Mouse (Mus musculus): ENCODE measurements at regions not wholly inside any gene's neighbourhood (a gene's known extent, or its start where the extent isn't known, plus 50 kb on each side); places are given as distances from the start of the nearest gene placed in this dataset.

DNA sequence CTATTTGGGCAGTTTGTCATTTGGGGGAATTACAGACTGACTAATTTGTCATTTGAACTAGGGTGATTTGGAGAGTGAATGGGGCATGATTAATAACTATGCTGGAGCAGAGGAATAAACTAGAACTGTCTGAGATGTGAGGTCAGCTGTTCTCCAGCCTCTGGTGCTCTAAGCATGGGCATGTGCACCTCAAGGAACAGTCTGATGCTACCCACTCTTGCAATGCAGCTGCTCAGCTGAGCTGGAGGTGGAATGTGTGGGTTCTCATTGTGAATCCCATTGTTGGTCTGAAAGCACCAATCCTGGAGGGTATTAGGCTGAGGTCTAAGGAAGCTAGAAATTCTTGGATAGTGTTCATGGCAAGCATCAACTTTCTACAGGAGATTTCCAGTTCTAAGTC is 192.8 kb upstream of the Slc30a5 start:
- no peak for TF ChIP-seq CTCF (IDR thresholded peaks at IDR 0.05; ENCODE audit: low read depth, low read length)
- TF ChIP-seq TAL1 (conservative IDR thresholded peaks at IDR 0.05; ENCODE audit: low read depth, low read length): no peak
- TF ChIP-seq GATA1 (IDR thresholded peaks at IDR 0.05; ENCODE audit: borderline replicate concordance, low read length): no peak
- TF ChIP-seq POLR2AphosphoS5 (IDR thresholded peaks at IDR 0.05; ENCODE audit: insufficient replicate concordance, low read depth, low read length): no peak
- no peak for TF ChIP-seq GATA2 (IDR thresholded peaks at IDR 0.05; ENCODE audit: borderline replicate concordance, low read depth, low read length)

All from G1E (cell line).